Mouse (Mus musculus): ENCODE results near the gene Fzd10.

Fzd10 gene

GRCm38 (mm10) chr5:128601036-128602019 is 684 bp downstream of the Fzd10 start:
- peak; percentile 20 for DNase-seq (ENCODE audit: inconsistent ontology term)

- no peak for DNase-seq (ENCODE audit: inconsistent ontology term)
Observed at GRCm38 (mm10) chr5:128603693-128604092, 3.0 kb downstream of the Fzd10 start.

- no peak for DNase-seq (ENCODE audit: inconsistent ontology term)
Observed at GRCm38 (mm10) chr5:128606596-128606995, 6.0 kb downstream of the Fzd10 start.

GRCm38 (mm10) chr5:128609091-128609490 is 8.4 kb downstream of the Fzd10 start:
- no peak for DNase-seq (ENCODE audit: inconsistent ontology term)

- no peak for DNase-seq (ENCODE audit: inconsistent ontology term)
Observed at GRCm38 (mm10) chr5:128617621-128618020, 17.0 kb downstream of the Fzd10 start.

GRCm38 (mm10) chr5:128619987-128620386 is 19.3 kb downstream of the Fzd10 start:
- DNase-seq (ENCODE audit: inconsistent ontology term): no peak

- DNase-seq (ENCODE audit: inconsistent ontology term): no peak
Observed at GRCm38 (mm10) chr5:128620408-128620807, 19.8 kb downstream of the Fzd10 start.

- DNase-seq (ENCODE audit: inconsistent ontology term): no peak
Observed at GRCm38 (mm10) chr5:128627763-128628162, 27.1 kb downstream of the Fzd10 start.

GRCm38 (mm10) chr5:128636648-128637047 is 36.0 kb downstream of the Fzd10 start:
- DNase-seq (ENCODE audit: inconsistent ontology term): no peak

- DNase-seq (ENCODE audit: inconsistent ontology term): no peak
Observed at GRCm38 (mm10) chr5:128637071-128638015, 36.7 kb downstream of the Fzd10 start.

GRCm38 (mm10) chr5:128638716-128639115 is 38.1 kb downstream of the Fzd10 start:
- no peak for DNase-seq (ENCODE audit: inconsistent ontology term)

GRCm38 (mm10) chr5:128643065-128643464 is 42.4 kb downstream of the Fzd10 start:
- no peak for DNase-seq (ENCODE audit: inconsistent ontology term)

- no peak for DNase-seq (ENCODE audit: inconsistent ontology term)
Observed at GRCm38 (mm10) chr5:128645720-128646119, 45.1 kb downstream of the Fzd10 start.

GRCm38 (mm10) chr5:128646286-128646685 is 45.6 kb downstream of the Fzd10 start:
- DNase-seq (ENCODE audit: inconsistent ontology term): no peak

GRCm38 (mm10) chr5:128647221-128647730 is 46.6 kb downstream of the Fzd10 start:
- no peak for DNase-seq (ENCODE audit: inconsistent ontology term)

GRCm38 (mm10) chr5:128649336-128649897 is 48.8 kb downstream of the Fzd10 start:
- DNase-seq (ENCODE audit: inconsistent ontology term): no peak
